Mouse (Mus musculus): ENCODE results near the gene Krtap28-10. TPM values are rescaled to one million over a fixed set of nuclear protein-coding genes. Genes with fewer than 3 reads are reported as not detected.

Krtap28-10 gene
- not detected in 4 replicates for total RNA-seq (2023; ENCODE audit: inconsistent age)

GRCm38 (mm10) chr1:83042380-83042779 is at the start of gene Krtap28-10:
Krtap28-10 (minus strand) TSS chr1:83042480.

GRCm38 (mm10) chr1:83060643-83061042 is 18.4 kb upstream of the Krtap28-10 start, which contains the start of gene Krtap28-13:
Krtap28-13 (plus strand) TSS chr1:83060930.

GRCm38 (mm10) chr1:83059278-83059677 is 17.0 kb upstream of the Krtap28-10 start, which contains the start of gene A030005K14Rik:
A030005K14Rik (minus strand) TSS chr1:83059378.

GRCm38 (mm10) chr1:83044882-83045427 is 2.7 kb upstream of the Krtap28-10 start, which contains the start of gene Gm47969:
Gm47969 (plus strand) TSS chr1:83044932.

GRCm38 (mm10) chr1:83038109-83038672 is 4.1 kb downstream of the Krtap28-10 start, which contains the start of gene Slc19a3:
Slc19a3 (minus strand) TSS chr1:83038448.

GRCm38 (mm10) chr1:83000306-83000705 is 42.0 kb downstream of the Krtap28-10 start, which contains the start of gene Gm47959:
Gm47959 (plus strand) TSS chr1:83000548.

Other genes starting within 250 kb of the Krtap28-10 start
- gene Agfg1, start 203.0 kb downstream of the Krtap28-10 start, total RNA-seq (2023; ENCODE audit: inconsistent age): 55.5 to 56.8 TPM (median 56.2 TPM) in 4 replicates
- 1.6 to 2.7 TPM (median 1.8 TPM) in 3 of 4 replicates, not detected in the other for gene A030005L19Rik, start 129.2 kb downstream of the Krtap28-10 start, total RNA-seq (2023; ENCODE audit: inconsistent age)
- not detected in 4 replicates for gene A030014E15Rik, start 117.6 kb downstream of the Krtap28-10 start, total RNA-seq (2023; ENCODE audit: inconsistent age)
- gene Gm6217, start 111.1 kb downstream of the Krtap28-10 start, total RNA-seq (2023; ENCODE audit: inconsistent age): not detected in 4 replicates
- not detected in 4 replicates for gene A030003K21Rik, start 99.1 kb downstream of the Krtap28-10 start, total RNA-seq (2023; ENCODE audit: inconsistent age)
- not detected in 4 replicates for gene Gm7544, start 86.5 kb downstream of the Krtap28-10 start, total RNA-seq (2023; ENCODE audit: inconsistent age)
- gene Gm47955, start 82.2 kb downstream of the Krtap28-10 start, total RNA-seq (2023; ENCODE audit: inconsistent age): not detected in 4 replicates
- not detected in 4 replicates for gene Gm47959, start 41.9 kb downstream of the Krtap28-10 start, total RNA-seq (2023; ENCODE audit: inconsistent age)
- not detected in 4 replicates for gene Slc19a3, start 4.0 kb downstream of the Krtap28-10 start, total RNA-seq (2023; ENCODE audit: inconsistent age)
- not detected in 4 replicates for gene Gm47969, start 2.5 kb upstream of the Krtap28-10 start, total RNA-seq (2023; ENCODE audit: inconsistent age)
- gene A030005K14Rik, start 16.9 kb upstream of the Krtap28-10 start, total RNA-seq (2023; ENCODE audit: inconsistent age): not detected in 4 replicates
- not detected in 4 replicates for gene Krtap28-13, start 18.4 kb upstream of the Krtap28-10 start, total RNA-seq (2023; ENCODE audit: inconsistent age)
- not detected in 4 replicates for gene Ccl20, start 74.3 kb upstream of the Krtap28-10 start, total RNA-seq (2023; ENCODE audit: inconsistent age)
- gene Daw1, start 117.3 kb upstream of the Krtap28-10 start, total RNA-seq (2023; ENCODE audit: inconsistent age): not detected in 4 replicates

Measured in B cell, adult (primary cell).